Mouse (Mus musculus): ENCODE results near the gene Prmt9. TPM values are rescaled to one million over a fixed set of nuclear protein-coding genes. Genes with fewer than 3 reads are reported as not detected.

Gene Prmt9
- polyA plus RNA-seq, 2 experiments = 4.7 to 8.1 TPM

DNA sequence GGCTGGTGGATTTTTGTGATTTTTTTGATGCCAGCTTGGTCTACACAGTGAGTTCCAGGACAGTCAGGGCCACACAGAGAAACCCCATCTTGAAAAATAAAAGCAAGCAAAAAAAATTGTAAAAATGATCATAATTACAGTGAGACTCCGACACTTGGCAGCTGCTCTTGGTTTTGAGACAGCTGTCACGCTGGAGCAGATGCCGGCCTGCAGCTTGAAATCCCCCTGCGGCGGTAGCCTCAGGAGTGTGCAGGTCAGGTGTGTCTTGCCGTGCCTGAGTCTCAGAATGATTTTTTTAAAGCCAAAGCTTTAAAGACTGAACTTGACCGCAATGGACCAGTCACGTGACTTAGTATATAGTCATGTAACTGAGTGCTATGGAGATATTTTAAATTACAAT, 23.1 kb upstream of the Prmt9 start:
- no peak for DNase-seq (ENCODE audit: low read depth in 3 of 3, low spot score in 3 of 3)
- ATAC-seq (ENCODE audit: insufficient read depth) = no peak
- Histone ChIP-seq H3K9me3 (ENCODE audit: control insufficient read depth, low read length) (no peaks in the 10 kb centered on the region), H3K27me3 (ENCODE audit: control insufficient read depth, insufficient read depth, low read length) (no peaks in the 10 kb centered on the region), H3K4me1 (replicated peaks; ENCODE audit: control insufficient read depth in 2 of 2, insufficient read depth in 2 of 2, low read length in 1 of 2) (no peaks in the 10 kb centered on the region; a peak in 1 of 4 replicates), H3K4me2 (ENCODE audit: low read depth) (no peak overlapping the region), H3K4me3 (ENCODE audit: insufficient read depth in 1 of 2, low read depth in 2 of 2, low read length in 2 of 2) (no peak overlapping the region), H3K9ac (replicated peaks) (no peak overlapping the region), H3K27ac (no peak overlapping the region), H3K36me3 (replicated peaks; ENCODE audit: control insufficient read depth, insufficient read depth, low read depth) (no peaks in the 10 kb centered on the region)
- TF ChIP-seq EP300 (IDR thresholded peaks at IDR 0.05; ENCODE audit: low read depth) (no peak), CTCF (IDR thresholded peaks at IDR 0.05; ENCODE audit: low read depth) (no peak)
- WGBS (ENCODE audit: insufficient replicate concordance) = 84% methylated on average over 8 of the region's 8 CpGs

DNA sequence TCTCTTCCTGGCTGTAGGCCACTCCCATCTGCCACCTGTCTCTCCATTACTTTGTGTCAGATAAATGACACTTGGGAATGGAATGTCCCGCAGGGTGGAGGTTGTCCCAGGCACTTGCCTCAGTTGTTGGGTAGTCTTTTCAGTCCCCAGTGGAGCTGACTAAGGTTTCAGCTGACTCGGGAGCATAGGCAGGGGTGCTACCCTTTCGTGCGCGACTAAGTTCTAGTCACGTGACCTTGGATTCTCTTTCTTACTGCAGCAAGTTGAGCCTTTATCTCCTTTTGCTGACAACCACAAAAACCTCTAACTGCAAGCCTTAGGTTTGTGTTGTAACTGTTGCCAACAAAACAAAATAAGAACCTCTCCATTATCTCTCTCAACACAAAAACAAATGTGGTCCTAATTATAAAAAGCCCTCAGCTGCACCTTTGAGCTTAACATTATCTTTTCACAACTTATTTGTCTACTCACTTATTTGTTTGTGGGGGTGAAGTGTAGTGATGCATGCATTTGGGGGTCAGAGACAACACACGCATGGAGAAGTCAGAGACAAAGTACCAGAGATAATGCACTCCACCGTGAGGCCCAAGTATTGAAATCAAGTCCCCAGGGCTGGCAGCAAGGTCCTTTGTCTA, 14.7 kb upstream of the Prmt9 start:
- Histone ChIP-seq H3K4me3 (ENCODE audit: insufficient read depth in 1 of 2, low read depth in 2 of 2, low read length in 2 of 2) (peak overlapping the region; percentile 22 to 34; a peak in 2 of 4 replicates), H3K9me3 (ENCODE audit: control insufficient read depth, low read length) (no peaks in the 10 kb centered on the region), H3K36me3 (replicated peaks; ENCODE audit: control insufficient read depth, insufficient read depth, low read depth) (no peaks in the 10 kb centered on the region), H3K4me2 (ENCODE audit: low read depth) (peak overlapping the region; percentile 43), H3K4me1 (replicated peaks; ENCODE audit: control insufficient read depth in 2 of 2, insufficient read depth in 2 of 2, low read length in 1 of 2) (peaks cover 0 to 7% of the 10 kb centered on the region in 2 experiments; a peak in 2 of 4 replicates), H3K27me3 (ENCODE audit: control insufficient read depth, insufficient read depth, low read length) (no peaks in the 10 kb centered on the region), H3K27ac (no peak overlapping the region), H3K9ac (replicated peaks) (no peak overlapping the region)
- 11% methylated on average over 8 of the region's 8 CpGs for WGBS (ENCODE audit: insufficient replicate concordance)
- ATAC-seq (ENCODE audit: insufficient read depth) = peak; percentile 82
- DNase-seq (ENCODE audit: low read depth in 3 of 3, low spot score in 3 of 3) = peak in 2 of 3 experiments; percentile 28 to 40
- TF ChIP-seq CTCF (IDR thresholded peaks at IDR 0.05; ENCODE audit: low read depth) = no peak
- peak; percentile 58 for TF ChIP-seq EP300 (IDR thresholded peaks at IDR 0.05; ENCODE audit: low read depth)

- Histone ChIP-seq H3K9ac (replicated peaks) (no peak overlapping the region), H3K4me3 (ENCODE audit: insufficient read depth in 1 of 2, low read depth in 2 of 2, low read length in 2 of 2) (no peak overlapping the region), H3K36me3 (replicated peaks; ENCODE audit: control insufficient read depth, insufficient read depth, low read depth) (no peaks in the 10 kb centered on the region), H3K4me2 (ENCODE audit: low read depth) (peak overlapping the region; percentile 43), H3K27ac (no peak overlapping the region), H3K4me1 (replicated peaks; ENCODE audit: control insufficient read depth in 2 of 2, insufficient read depth in 2 of 2, low read length in 1 of 2) (peaks cover 0 to 7% of the 10 kb centered on the region in 2 experiments; a peak in 2 of 4 replicates), H3K9me3 (ENCODE audit: control insufficient read depth, low read length) (no peaks in the 10 kb centered on the region), H3K27me3 (ENCODE audit: control insufficient read depth, insufficient read depth, low read length) (no peaks in the 10 kb centered on the region)
- WGBS (ENCODE audit: insufficient replicate concordance) = 37% methylated on average over 5 of the region's 5 CpGs
- peak; percentile 65 for ATAC-seq (ENCODE audit: insufficient read depth)
- no peak for TF ChIP-seq EP300 (IDR thresholded peaks at IDR 0.05; ENCODE audit: low read depth)
- TF ChIP-seq CTCF (IDR thresholded peaks at IDR 0.05; ENCODE audit: low read depth) = peak; percentile 78
- peak in 1 of 3 experiments; percentile 33 for DNase-seq (ENCODE audit: low read depth in 3 of 3, low spot score in 3 of 3)
These were observed 14.1 kb upstream of the Prmt9 start for GRCm38 (mm10) chr8:77535026-77535595.

DNA sequence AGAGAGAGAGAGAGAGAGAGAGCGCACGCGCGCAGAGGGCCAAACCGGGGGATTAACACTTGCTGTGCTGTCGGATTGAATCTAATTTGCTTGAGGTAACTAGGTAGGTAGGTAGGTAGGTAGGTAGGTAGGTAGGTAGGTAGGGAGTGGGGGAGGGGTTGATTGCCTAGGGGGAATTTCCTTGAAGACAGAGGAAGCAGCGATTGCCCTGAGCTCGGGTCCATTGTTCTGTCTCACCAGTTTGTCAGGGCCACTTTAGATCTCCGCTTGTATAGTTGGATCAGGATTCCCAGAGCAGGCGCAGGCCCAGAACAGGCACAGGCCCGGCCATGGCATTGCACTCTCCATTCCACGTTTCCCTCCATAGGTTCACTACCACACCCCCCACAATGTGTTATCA, 12.4 kb upstream of the Prmt9 start:
- peaks cover 0 to 7% of the 10 kb centered on the region in 2 experiments; a peak in 2 of 4 replicates for H3K4me1 ChIP-seq (replicated peaks; ENCODE audit: control insufficient read depth in 2 of 2, insufficient read depth in 2 of 2, low read length in 1 of 2)
- H3K9me3 ChIP-seq (ENCODE audit: control insufficient read depth, low read length) = no peaks in the 10 kb centered on the region
- H3K27ac ChIP-seq = no peak overlapping the region
- no peak for TF ChIP-seq CTCF (IDR thresholded peaks at IDR 0.05; ENCODE audit: low read depth)
- TF ChIP-seq EP300 (IDR thresholded peaks at IDR 0.05; ENCODE audit: low read depth) = no peak
- 71% methylated on average over 12 of the region's 12 CpGs for WGBS (ENCODE audit: insufficient replicate concordance)
- H3K4me3 ChIP-seq (ENCODE audit: insufficient read depth in 1 of 2, low read depth in 2 of 2, low read length in 2 of 2) = no peak overlapping the region
- H3K27me3 ChIP-seq (ENCODE audit: control insufficient read depth, insufficient read depth, low read length) = no peaks in the 10 kb centered on the region
- no peaks in the 10 kb centered on the region for H3K36me3 ChIP-seq (replicated peaks; ENCODE audit: control insufficient read depth, insufficient read depth, low read depth)
- no peak overlapping the region for H3K4me2 ChIP-seq (ENCODE audit: low read depth)
- no peak for DNase-seq (ENCODE audit: low read depth in 3 of 3, low spot score in 3 of 3)
- no peak overlapping the region for H3K9ac ChIP-seq (replicated peaks)
- ATAC-seq (ENCODE audit: insufficient read depth) = no peak

- Histone ChIP-seq H3K27ac (no peak overlapping the region), H3K36me3 (replicated peaks; ENCODE audit: control insufficient read depth, insufficient read depth, low read depth) (no peaks in the 10 kb centered on the region), H3K27me3 (ENCODE audit: control insufficient read depth, insufficient read depth, low read length) (no peaks in the 10 kb centered on the region), H3K4me1 (replicated peaks; ENCODE audit: control insufficient read depth in 2 of 2, insufficient read depth in 2 of 2, low read length in 1 of 2) (peaks cover 0 to 8% of the 10 kb centered on the region in 2 experiments; a peak in 2 of 4 replicates), H3K9me3 (ENCODE audit: control insufficient read depth, low read length) (no peaks in the 10 kb centered on the region), H3K4me2 (ENCODE audit: low read depth) (no peak overlapping the region), H3K9ac (replicated peaks) (no peak overlapping the region), H3K4me3 (ENCODE audit: insufficient read depth in 1 of 2, low read depth in 2 of 2, low read length in 2 of 2) (no peak overlapping the region)
- WGBS (ENCODE audit: insufficient replicate concordance) = 43% methylated on average over 1 of the region's 1 CpGs
- DNase-seq (ENCODE audit: low read depth in 3 of 3, low spot score in 3 of 3) = no peak
- ATAC-seq (ENCODE audit: insufficient read depth) = no peak
- TF ChIP-seq CTCF (IDR thresholded peaks at IDR 0.05; ENCODE audit: low read depth) (no peak), EP300 (IDR thresholded peaks at IDR 0.05; ENCODE audit: low read depth) (no peak)
These were observed 10.9 kb upstream of the Prmt9 start for GRCm38 (mm10) chr8:77538256-77538655.
